Mouse (Mus musculus) stomach, postnatal 0 days (tissue): ENCODE results near the gene U2af1l4. TPM values are rescaled to one million over a fixed set of nuclear protein-coding genes. Genes with fewer than 3 reads are reported as not detected.

ENCODE experiments used
- ATAC-seq: fragments of 200-750 bp; cut with Nextera tagmentation; 2 replicates; pipeline ENCODE4 v1.8.0; 2017; ENCODE audit not compliant: low FRiP score, low TSS enrichment
- DNase-seq: peaks from one replicate; pipeline ENCODE4 v3.0.0-alpha.2; 2016; ENCODE audit warnings: low spot score
- H3K27ac ChIP-seq: fragments of 300-500 bp; sonication (generic); replicated peaks from 2 replicates; pipeline ENCODE4 v1.5.1; 2014; ENCODE audit warnings: mild to moderate bottlenecking, control low read depth
- H3K27me3 ChIP-seq: fragments of 300-500 bp; sonication (generic); 2 replicates; pipeline ENCODE4 v1.6.1; 2014; ENCODE audit warnings: low read length; ENCODE audit not compliant: control insufficient read depth, insufficient read depth
- H3K36me3 ChIP-seq: fragments of 300-500 bp; sonication (generic); 2 replicates; pipeline ENCODE4 v1.6.1; 2014; ENCODE audit warnings: low read length, mixed read lengths; ENCODE audit not compliant: control insufficient read depth, insufficient read depth
- H3K4me1 ChIP-seq: fragments of 300-500 bp; sonication (generic); replicated peaks from 2 replicates; pipeline ENCODE4 v1.6.1; 2014; ENCODE audit warnings: antibody characterized with exemption; ENCODE audit not compliant: control insufficient read depth, insufficient read depth
- H3K4me2 ChIP-seq: fragments of 300-500 bp; sonication (generic); replicated peaks from 2 replicates; pipeline ENCODE4 v1.6.1; 2014; ENCODE audit warnings: low read depth, mild to moderate bottlenecking, control low read depth, moderate library complexity
- H3K4me3 ChIP-seq: fragments of 300-500 bp; sonication (generic); 2 replicates; pipeline ENCODE4 v1.5.1; 2014; ENCODE audit warnings: low read depth, low read length, control low read depth
- H3K9ac ChIP-seq: fragments of 300-500 bp; sonication (generic); 2 replicates; pipeline ENCODE4 v1.6.1; 2014; ENCODE audit warnings: mild to moderate bottlenecking, low read length, control low read depth, mixed read lengths
- H3K9me3 ChIP-seq: fragments of 300-500 bp; sonication (generic); 2 replicates; pipeline ENCODE4 v1.6.1; 2016; ENCODE audit warnings: low read length; ENCODE audit not compliant: control insufficient read depth
- CTCF ChIP-seq: IDR thresholded peaks from 2 replicates; pipeline ENCODE4 v1.5.1; 2016; ENCODE audit warnings: antibody characterized with exemption, low read depth, mild to moderate bottlenecking, moderate library complexity
- EP300 ChIP-seq: optimal IDR thresholded peaks from 2 replicates; pipeline ENCODE3; 2016; ENCODE audit warnings: antibody characterized with exemption
- WGBS: fragments of 180-500 bp; shearing (Covaris S2); extraction: QIAGEN DNeasy Blood & Tissue Kit; methylation state at CpG from one replicate; pipeline ENCODE4 v1.1.7; 2014; 5-methylcytosine and 5-hydroxymethylcytosine counted together
- polyA plus RNA-seq: library from polyadenylated mRNA; unstranded; fragments of >200 nt; fragmentation: Nextera tagmentation; extraction: Ambion mirVana; gene quantifications from 2 replicates; pipeline ENCODE4 v1.2.1, GENCODE M21; 2015

The U2af1l4 gene
- polyA plus RNA-seq, 1 experiment from 2014 or later, result 63.9 TPM

GRCm38 (mm10) chr7:30586455-30587020 lies 23.4 kb downstream of the U2af1l4 start:
- no peak overlapping the region for H3K4me3 ChIP-seq
- no peaks in the 10 kb centered on the region for H3K9me3 ChIP-seq
- H3K4me2 ChIP-seq, result no peak overlapping the region
- H3K27me3 ChIP-seq, result no peaks in the 10 kb centered on the region
- peaks cover 3% of the 10 kb centered on the region; the same call in 1 of the 2 replicates for H3K4me1 ChIP-seq
- no peak overlapping the region for H3K27ac ChIP-seq
- no peak for DNase-seq
- no peak for TF ChIP-seq EP300
- no peak for TF ChIP-seq CTCF
- peaks cover 33% of the 10 kb centered on the region for H3K36me3 ChIP-seq
- WGBS, result 88% methylated on average over 28 of the region's 28 CpGs
- no peak for ATAC-seq
- H3K9ac ChIP-seq, result peak overlapping the region; percentile 98

GRCm38 (mm10) chr7:30587842-30588667 lies 25.0 kb downstream of the U2af1l4 start:
- Histone ChIP-seq H3K4me3 (peak overlapping the region; percentile 94), H3K4me1 (peaks cover 3% of the 10 kb centered on the region; the same call in 1 of the 2 replicates), H3K27me3 (no peaks in the 10 kb centered on the region), H3K36me3 (peaks cover 20% of the 10 kb centered on the region), H3K4me2 (peak overlapping the region; percentile 90), H3K9me3 (no peaks in the 10 kb centered on the region), H3K27ac (peak overlapping the region; percentile 93), H3K9ac (peak overlapping the region; percentile 98)
- no peak for TF ChIP-seq EP300
- no peak for TF ChIP-seq CTCF
- ATAC-seq, result peak; percentile 10
- peak; percentile 65 for DNase-seq
- under 1% methylated on average over 51 of the region's 67 CpGs for WGBS

GRCm38 (mm10) chr7:30588676-30589434 lies 25.8 kb downstream of the U2af1l4 start, which contains the start of gene Kmt2b:
TSS of gene Kmt2b (minus strand) at chr7:30588726.
- peaks cover 3% of the 10 kb centered on the region; the same call in 1 of the 2 replicates for H3K4me1 ChIP-seq
- no peaks in the 10 kb centered on the region for H3K27me3 ChIP-seq
- under 1% methylated on average over 50 of the region's 68 CpGs for WGBS
- peaks cover 14% of the 10 kb centered on the region for H3K36me3 ChIP-seq
- H3K9ac ChIP-seq, result peak within 1 kb of the TSS; percentile 98
- no peak for TF ChIP-seq CTCF
- TF ChIP-seq EP300, result peak; percentile 81
- ATAC-seq (peak; percentile 96), DNase-seq (peak; percentile 99)
- H3K9me3 ChIP-seq, result no peaks in the 10 kb centered on the region
- peak within 1 kb of the TSS; percentile 93 for H3K27ac ChIP-seq
- H3K4me3 ChIP-seq, result peak within 1 kb of the TSS; percentile 94
- peak within 1 kb of the TSS; percentile 90 for H3K4me2 ChIP-seq

- Histone ChIP-seq H3K27ac (peak overlapping the region; percentile 93), H3K9ac (peak overlapping the region; percentile 62), H3K4me2 (peak overlapping the region; percentile 90), H3K36me3 (peaks cover 8% of the 10 kb centered on the region), H3K9me3 (no peaks in the 10 kb centered on the region), H3K4me1 (peaks cover 3% of the 10 kb centered on the region; the same call in 1 of the 2 replicates), H3K4me3 (peak overlapping the region; percentile 94), H3K27me3 (no peaks in the 10 kb centered on the region)
- TF ChIP-seq EP300, result no peak
- peak; percentile 96 for TF ChIP-seq CTCF
- 19% methylated on average over 40 of the region's 40 CpGs for WGBS
- DNase-seq (peak; percentile 89), ATAC-seq (peak; percentile 50)
Measured at GRCm38 (mm10) chr7:30589435-30590301, 26.6 kb downstream of the U2af1l4 start.

- H3K27ac ChIP-seq, result no peak overlapping the region
- no peak for TF ChIP-seq CTCF
- TF ChIP-seq EP300, result no peak
- H3K27me3 ChIP-seq, result no peaks in the 10 kb centered on the region
- no peaks in the 10 kb centered on the region for H3K36me3 ChIP-seq
- no peak for ATAC-seq
- no peak for DNase-seq
- no peaks in the 10 kb centered on the region for H3K9me3 ChIP-seq
- peaks cover 3% of the 10 kb centered on the region; the same call in 1 of the 2 replicates for H3K4me1 ChIP-seq
- 92% methylated on average over 9 of the region's 9 CpGs for WGBS
- no peak overlapping the region for H3K4me3 ChIP-seq
- H3K4me2 ChIP-seq, result no peak overlapping the region
- no peak overlapping the region for H3K9ac ChIP-seq
Measured at GRCm38 (mm10) chr7:30590927-30591604, 28.0 kb downstream of the U2af1l4 start.
